Mouse (Mus musculus): ENCODE results near the gene Coq8a. TPM values are rescaled to one million over a fixed set of nuclear protein-coding genes. Genes with fewer than 3 reads are reported as not detected.

Coq8a gene
- total and polyA plus RNA-seq, 3 experiments = 1.5 to 2.1 TPM; not detected in 1

GRCm38 (mm10) chr1:180199715-180200050 is 281 bp upstream of the Coq8a start:
- Histone ChIP-seq H3K9ac (ENCODE audit: control insufficient read depth, low read depth, low read length, poor library complexity, severe bottlenecking) (no peak overlapping the region), H3K27ac (ENCODE audit: control insufficient read depth, low read depth, low read length) (no peak overlapping the region)

GRCm38 (mm10) chr1:180197956-180198355 is 1.4 kb downstream of the Coq8a start:
- Histone ChIP-seq H3K27me3 (ENCODE audit: control insufficient read depth in 1 of 2, insufficient read depth in 2 of 2, low read length in 2 of 2) (peaks cover 2 to 3% of the 10 kb centered on the region in 2 experiments), H3K9me3 (replicated peaks; ENCODE audit: insufficient read depth, low read length) (no peaks in the 10 kb centered on the region), H3K9ac (ENCODE audit: control insufficient read depth, low read depth, low read length, poor library complexity, severe bottlenecking) (no peak overlapping the region), H3K79me2 (ENCODE audit: control insufficient read depth, insufficient read depth, low read length, poor library complexity) (no peaks in the 10 kb centered on the region), H3K27ac (ENCODE audit: control insufficient read depth, low read depth, low read length) (no peak overlapping the region), H3K4me3 (ENCODE audit: control insufficient read depth in 1 of 2, insufficient read depth in 1 of 2, low read depth in 2 of 2, low read length in 2 of 2) (no peak overlapping the region), H3K36me3 (ENCODE audit: control insufficient read depth in 1 of 2, insufficient read depth in 2 of 2, low read length in 2 of 2) (peaks cover 0 to 6% of the 10 kb centered on the region in 2 experiments; a peak in 1 of 4 replicates), H3K4me1 (ENCODE audit: control insufficient read depth in 1 of 2, insufficient read depth in 2 of 2, low read length in 2 of 2) (0 out of 4 replicates have a peak, but pooled peaks cover 0 to 5% of the 10 kb centered on the region in 2 experiments)
- TF ChIP-seq CHD1 (IDR thresholded peaks at IDR 0.05; ENCODE audit: low read depth, low read length) (no peak), TCF12 (IDR thresholded peaks at IDR 0.05; ENCODE audit: low read depth, low read length) (no peak), CHD2 (IDR thresholded peaks at IDR 0.05; ENCODE audit: low read length) (no peak), ZKSCAN1 (IDR thresholded peaks at IDR 0.05; ENCODE audit: low read depth, low read length) (no peak), MAFK (IDR thresholded peaks at IDR 0.05; ENCODE audit: borderline replicate concordance, low read depth, low read length) (no peak), CTCF (IDR thresholded peaks at IDR 0.05 in 2 of 3, conservative IDR thresholded peaks at IDR 0.05 in 1 of 3; ENCODE audit: control insufficient read depth in 1 of 3, insufficient read depth in 1 of 3, low read depth in 2 of 3, low read length in 3 of 3, poor library complexity in 1 of 3, severe bottlenecking in 1 of 3) (no peak)
- DNase-seq (ENCODE audit: low read depth, low spot score) = no peak

More at GRCm38 (mm10) chr1:180199715-180200050, 281 bp upstream of the Coq8a start:
- Histone ChIP-seq H3K4me1 (ENCODE audit: control insufficient read depth in 1 of 2, insufficient read depth in 2 of 2, low read length in 2 of 2) (0 out of 4 replicates have a peak, but pooled peaks cover 0 to 4% of the 10 kb centered on the region in 2 experiments), H3K36me3 (ENCODE audit: control insufficient read depth in 1 of 2, insufficient read depth in 2 of 2, low read length in 2 of 2) (peaks cover 0 to 6% of the 10 kb centered on the region in 2 experiments; a peak in 1 of 4 replicates), H3K27me3 (ENCODE audit: control insufficient read depth in 1 of 2, insufficient read depth in 2 of 2, low read length in 2 of 2) (peaks cover 1 to 2% of the 10 kb centered on the region in 2 experiments), H3K9me3 (replicated peaks; ENCODE audit: insufficient read depth, low read length) (no peaks in the 10 kb centered on the region), H3K79me2 (ENCODE audit: control insufficient read depth, insufficient read depth, low read length, poor library complexity) (no peaks in the 10 kb centered on the region), H3K4me3 (ENCODE audit: control insufficient read depth in 1 of 2, insufficient read depth in 1 of 2, low read depth in 2 of 2, low read length in 2 of 2) (no peak overlapping the region)
- no peak for DNase-seq (ENCODE audit: low read depth, low spot score)
- TF ChIP-seq MXI1 (IDR thresholded peaks at IDR 0.05; ENCODE audit: low read depth, low read length) = no peak
- no peak for TF ChIP-seq POLR2AphosphoS5 (IDR thresholded peaks at IDR 0.05; ENCODE audit: borderline replicate concordance, low read depth, low read length)
- TF ChIP-seq CTCF (IDR thresholded peaks at IDR 0.05 in 2 of 3, conservative IDR thresholded peaks at IDR 0.05 in 1 of 3; ENCODE audit: control insufficient read depth in 1 of 3, insufficient read depth in 1 of 3, low read depth in 2 of 3, low read length in 3 of 3, poor library complexity in 1 of 3, severe bottlenecking in 1 of 3) = no peak
- TF ChIP-seq TCF12 (IDR thresholded peaks at IDR 0.05; ENCODE audit: low read depth, low read length) = no peak
- TF ChIP-seq GATA1 (IDR thresholded peaks at IDR 0.05; ENCODE audit: low read depth, low read length) = no peak
- no peak for TF ChIP-seq ZMIZ1 (IDR thresholded peaks at IDR 0.05; ENCODE audit: low read depth, low read length)

- Histone ChIP-seq H3K9ac (ENCODE audit: control insufficient read depth, low read depth, low read length, poor library complexity, severe bottlenecking) (no peak overlapping the region), H3K27ac (ENCODE audit: control insufficient read depth, low read depth, low read length) (no peak overlapping the region), H3K27me3 (ENCODE audit: control insufficient read depth in 1 of 2, insufficient read depth in 2 of 2, low read length in 2 of 2) (peaks cover 2 to 3% of the 10 kb centered on the region in 2 experiments), H3K36me3 (ENCODE audit: control insufficient read depth in 1 of 2, insufficient read depth in 2 of 2, low read length in 2 of 2) (peaks cover 0 to 6% of the 10 kb centered on the region in 2 experiments; a peak in 1 of 4 replicates), H3K79me2 (ENCODE audit: control insufficient read depth, insufficient read depth, low read length, poor library complexity) (no peaks in the 10 kb centered on the region), H3K4me3 (ENCODE audit: control insufficient read depth in 1 of 2, insufficient read depth in 1 of 2, low read depth in 2 of 2, low read length in 2 of 2) (no peak overlapping the region), H3K9me3 (replicated peaks; ENCODE audit: insufficient read depth, low read length) (no peaks in the 10 kb centered on the region), H3K4me1 (ENCODE audit: control insufficient read depth in 1 of 2, insufficient read depth in 2 of 2, low read length in 2 of 2) (0 out of 4 replicates have a peak, but pooled peaks cover 0 to 5% of the 10 kb centered on the region in 2 experiments)
- 0 out of 4 replicates have a peak, but pooled peaks of 1 of the 2 experiments have one; percentile 1 for TF ChIP-seq USF2 (IDR thresholded peaks at IDR 0.05; ENCODE audit: borderline replicate concordance in 1 of 2, insufficient read depth in 1 of 2, low read depth in 1 of 2, low read length in 2 of 2)
- TF ChIP-seq E2F4 (IDR thresholded peaks at IDR 0.05; ENCODE audit: borderline replicate concordance, low read depth, low read length) = no peak
- peak; percentile 10 for DNase-seq (ENCODE audit: low read depth, low spot score)
These were observed 2.9 kb downstream of the Coq8a start for GRCm38 (mm10) chr1:180196508-180196907.
